Mouse (Mus musculus): ENCODE results near the gene Wdr73.

The Wdr73 gene

GRCm38 (mm10) chr7:80849710-80850109, 51.4 kb downstream of the Wdr73 start:
- DNase-seq, result peak; percentile 48 to 68

DNA sequence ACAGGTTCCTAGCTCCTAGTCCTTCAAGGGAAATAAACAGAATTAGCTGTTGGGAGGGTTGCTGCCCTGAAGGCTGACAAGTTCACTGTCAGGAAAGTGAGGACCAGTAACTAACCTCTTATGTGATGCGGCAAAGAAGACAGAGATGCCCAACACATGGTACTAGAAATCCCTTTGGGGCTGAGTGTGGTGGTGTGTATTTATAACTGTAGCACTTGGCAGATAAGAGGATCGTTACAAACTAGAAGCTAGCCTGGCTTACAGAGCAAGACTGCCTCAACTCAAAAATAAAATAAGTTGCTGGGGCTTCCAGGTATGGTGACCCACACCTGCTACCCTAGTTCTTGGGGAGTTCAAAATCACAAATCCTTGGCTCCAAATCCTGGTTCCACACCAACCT, 51.8 kb downstream of the Wdr73 start:
- no peak for DNase-seq

- no peak for DNase-seq
Observed at GRCm38 (mm10) chr7:80846709-80847108, 54.4 kb downstream of the Wdr73 start.

- DNase-seq, result no peak
Observed at GRCm38 (mm10) chr7:80846280-80846678, 54.8 kb downstream of the Wdr73 start.

DNA sequence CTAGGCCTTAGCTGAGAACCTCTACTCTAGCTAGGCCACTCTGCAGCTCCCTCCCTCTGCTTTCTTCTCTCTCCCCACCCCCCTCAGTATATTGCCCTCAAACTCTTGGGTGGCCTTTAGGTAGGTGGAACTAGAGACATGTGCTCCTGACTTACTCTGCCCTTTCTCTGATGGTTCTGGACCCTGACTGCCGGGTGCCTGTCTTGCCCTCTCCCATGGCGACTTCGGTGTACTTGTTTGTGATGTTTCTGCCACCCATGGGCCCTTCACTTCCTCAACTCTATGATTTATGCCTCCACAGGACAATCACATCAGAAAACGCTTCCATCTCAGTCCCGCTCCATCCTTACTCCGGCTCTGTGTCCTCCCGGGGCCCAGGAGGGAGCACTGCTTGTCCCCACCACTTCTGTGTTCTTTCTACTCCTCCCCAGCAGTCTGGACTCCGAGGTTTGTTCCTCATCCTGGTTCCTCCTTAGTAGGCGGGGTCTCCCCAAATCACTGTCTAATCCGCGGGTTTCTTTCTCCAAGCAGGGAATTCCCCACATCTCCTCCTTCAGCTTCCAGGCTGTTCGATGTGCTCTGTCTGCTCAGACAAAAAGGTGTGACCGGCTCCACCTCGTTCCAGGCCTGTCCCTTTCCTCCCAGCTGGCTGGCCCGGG, 55.3 kb downstream of the Wdr73 start:
- DNase-seq, result no peak

- no peak for DNase-seq
Observed at GRCm38 (mm10) chr7:80844691-80845090, 56.4 kb downstream of the Wdr73 start.

DNA sequence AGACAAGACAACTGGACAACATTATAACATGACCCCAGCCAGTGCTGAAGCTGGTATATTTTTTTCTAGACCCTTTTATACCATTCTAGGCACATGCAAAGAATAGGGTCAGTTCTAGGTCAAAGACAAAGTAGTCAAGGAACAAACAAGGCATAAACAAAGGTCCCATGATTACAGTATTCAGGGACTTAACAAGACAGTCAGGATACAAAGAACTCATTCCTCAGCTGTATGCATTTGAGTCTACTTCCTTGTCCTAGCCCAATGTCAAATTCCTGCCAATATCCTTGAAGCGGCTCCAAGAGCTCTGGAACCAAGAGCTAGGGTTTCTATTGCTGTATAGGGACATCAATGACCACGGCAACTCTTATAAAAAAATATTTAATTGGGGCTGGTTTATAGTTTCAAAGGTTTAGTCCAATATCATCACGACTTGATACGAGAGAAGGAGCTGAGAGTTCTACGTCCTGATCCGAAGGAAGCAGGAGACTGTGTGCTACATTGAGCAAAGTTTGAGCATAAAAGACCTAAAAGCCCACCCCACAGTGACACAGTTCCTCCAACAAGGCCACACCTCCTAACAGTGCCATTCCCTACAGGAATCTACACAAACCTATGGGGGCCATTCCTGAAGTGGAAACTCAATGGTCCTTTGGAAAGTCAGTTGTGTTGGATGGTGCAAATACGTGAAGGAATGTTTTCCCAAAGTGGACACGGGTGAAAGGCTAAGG, 57.0 kb downstream of the Wdr73 start:
- no peak for DNase-seq

DNA sequence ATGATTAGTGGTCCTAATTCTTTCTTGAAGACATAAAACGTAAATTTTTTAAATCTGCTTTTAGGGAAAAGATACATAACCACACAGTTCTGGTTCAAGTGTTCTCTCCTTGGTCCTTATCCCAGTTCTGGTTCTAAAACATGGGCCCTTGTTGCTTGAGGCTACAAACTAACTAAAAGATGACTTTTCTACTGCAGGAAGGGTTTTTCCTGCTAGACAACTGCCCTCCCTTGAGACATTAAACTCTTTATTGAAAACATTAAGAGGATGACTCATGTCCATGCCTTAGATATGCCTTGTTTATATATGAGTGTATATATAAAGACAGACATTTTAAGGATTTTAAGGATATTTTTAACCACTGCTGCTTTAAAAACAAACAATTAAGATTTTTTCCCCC, 57.9 kb downstream of the Wdr73 start:
- no peak for DNase-seq

GRCm38 (mm10) chr7:80842132-80842531, 58.9 kb downstream of the Wdr73 start:
- DNase-seq, result peak; percentile 44 to 70

DNA sequence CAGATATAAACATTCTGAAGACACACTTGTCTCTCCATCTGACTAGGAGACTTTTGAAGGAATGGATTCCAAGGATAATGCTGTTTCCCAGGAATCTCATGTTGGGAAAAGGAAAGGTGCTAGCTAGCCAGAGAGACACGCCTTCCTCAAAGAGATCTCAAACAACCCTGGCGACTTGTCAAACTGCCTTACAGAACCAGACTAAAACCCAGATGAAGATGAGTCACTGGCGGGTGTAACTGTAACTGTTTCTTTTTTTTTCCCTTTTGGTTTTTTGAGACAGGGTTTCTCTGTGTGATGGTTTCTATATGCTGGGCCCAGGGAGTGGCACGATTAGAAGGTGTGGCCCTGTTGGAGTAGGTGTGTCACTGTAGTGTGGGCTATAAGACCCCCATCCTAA, 60.1 kb downstream of the Wdr73 start:
- DNase-seq, result no peak

Measured in kidney, postnatal 25 days (tissue).